Mouse (Mus musculus): ENCODE data around the gene Cst3.
A peak's percentile ranks its signal among the peaks of the same experiment; 100 is the strongest.

Gene Cst3

GRCm38 (mm10) chr2:148875335-148875811, at the start of gene Cst3:
Gene Cst3, minus strand, starts transcription at chr2:148875692.
- peak; percentile 63 for DNase-seq (ENCODE audit: low spot score)

GRCm38 (mm10) chr2:148902286-148902685, 26.8 kb upstream of the Cst3 start:
- peak; percentile 61 for DNase-seq (ENCODE audit: low spot score)

- DNase-seq (ENCODE audit: low spot score): no peak
Measured at GRCm38 (mm10) chr2:148900305-148900704, 24.8 kb upstream of the Cst3 start.

- DNase-seq (ENCODE audit: low spot score): no peak
Measured at GRCm38 (mm10) chr2:148896219-148896618, 20.7 kb upstream of the Cst3 start.

- no peak for DNase-seq (ENCODE audit: low spot score)
Measured at GRCm38 (mm10) chr2:148893107-148893506, 17.6 kb upstream of the Cst3 start.

GRCm38 (mm10) chr2:148890021-148890851, 14.7 kb upstream of the Cst3 start:
- DNase-seq (ENCODE audit: low spot score): no peak

GRCm38 (mm10) chr2:148889331-148890010, 14.0 kb upstream of the Cst3 start:
- DNase-seq (ENCODE audit: low spot score): no peak

GRCm38 (mm10) chr2:148888872-148889271, 13.4 kb upstream of the Cst3 start:
- DNase-seq (ENCODE audit: low spot score): no peak

GRCm38 (mm10) chr2:148884738-148885137, 9.2 kb upstream of the Cst3 start:
- DNase-seq (ENCODE audit: low spot score): no peak

GRCm38 (mm10) chr2:148879199-148879598, 3.7 kb upstream of the Cst3 start:
- DNase-seq (ENCODE audit: low spot score): no peak

- no peak for DNase-seq (ENCODE audit: low spot score)
Measured at GRCm38 (mm10) chr2:148878641-148879130, 3.2 kb upstream of the Cst3 start.

GRCm38 (mm10) chr2:148877016-148877770, 1.7 kb upstream of the Cst3 start:
- DNase-seq (ENCODE audit: low spot score): no peak

GRCm38 (mm10) chr2:148874617-148875334, 716 bp downstream of the Cst3 start:
- no peak for DNase-seq (ENCODE audit: low spot score)

- no peak for DNase-seq (ENCODE audit: low spot score)
Measured at GRCm38 (mm10) chr2:148874224-148874616, 1.3 kb downstream of the Cst3 start.

- DNase-seq (ENCODE audit: low spot score): no peak
Measured at GRCm38 (mm10) chr2:148872860-148873259, 2.6 kb downstream of the Cst3 start.

GRCm38 (mm10) chr2:148870526-148870925, 5.0 kb downstream of the Cst3 start:
- DNase-seq (ENCODE audit: low spot score): no peak

- DNase-seq (ENCODE audit: low spot score): no peak
Measured at GRCm38 (mm10) chr2:148868959-148869358, 6.5 kb downstream of the Cst3 start.

GRCm38 (mm10) chr2:148864966-148865365, 10.5 kb downstream of the Cst3 start, which contains the start of gene 9230104L09Rik:
Gene 9230104L09Rik, minus strand, starts transcription at chr2:148865038.
- DNase-seq (ENCODE audit: low spot score): no peak

GRCm38 (mm10) chr2:148861693-148862092, 13.8 kb downstream of the Cst3 start:
- DNase-seq (ENCODE audit: low spot score): no peak

GRCm38 (mm10) chr2:148860993-148861392, 14.5 kb downstream of the Cst3 start:
- no peak for DNase-seq (ENCODE audit: low spot score)

- DNase-seq (ENCODE audit: low spot score): no peak
Measured at GRCm38 (mm10) chr2:148857506-148857905, 18.0 kb downstream of the Cst3 start.
